Mouse (Mus musculus): ENCODE results near the gene Polq. TPM values are rescaled to one million over a fixed set of nuclear protein-coding genes. Genes with fewer than 3 reads are reported as not detected.
"Not testable (repeated sequence)": the region's sequence is repeated elsewhere in the genome, so short reads cannot be mapped to it uniquely, and the experiment has no call there.

The Polq gene
- polyA plus RNA-seq, 1 experiment from 2014 or later, result 9.4 TPM

GRCm38 (mm10) chr16:37108763-37109162 is 97.2 kb downstream of the Polq start:
- H3K4me1 ChIP-seq (replicated peaks), result no peaks in the 10 kb centered on the region
- H3K27me3 ChIP-seq, result no peaks in the 10 kb centered on the region
- no peak for DNase-seq
- no peak for ATAC-seq (ENCODE audit: low read depth)
- WGBS (ENCODE audit: insufficient replicate concordance), result 20% methylated on average over 5 of the region's 5 CpGs
- H3K9ac ChIP-seq, result no peak overlapping the region
- no peak overlapping the region for H3K27ac ChIP-seq
- no peaks in the 10 kb centered on the region for H3K9me3 ChIP-seq (replicated peaks)
- no peak overlapping the region for H3K4me2 ChIP-seq
- no peaks in the 10 kb centered on the region for H3K36me3 ChIP-seq
- H3K4me3 ChIP-seq (replicated peaks), result no peak overlapping the region

GRCm38 (mm10) chr16:37109285-37109684 is 97.7 kb downstream of the Polq start:
- Histone ChIP-seq H3K4me3 (replicated peaks) (no peak overlapping the region), H3K9me3 (replicated peaks) (no peaks in the 10 kb centered on the region), H3K27me3 (no peaks in the 10 kb centered on the region), H3K4me1 (replicated peaks) (no peaks in the 10 kb centered on the region), H3K27ac (no peak overlapping the region), H3K9ac (no peak overlapping the region), H3K36me3 (no peaks in the 10 kb centered on the region), H3K4me2 (no peak overlapping the region)
- DNase-seq (no peak), ATAC-seq (ENCODE audit: low read depth) (no peak)
- WGBS (ENCODE audit: insufficient replicate concordance), result 27% methylated on average over 3 of the region's 3 CpGs

GRCm38 (mm10) chr16:37125190-37125589 is 113.6 kb downstream of the Polq start:
- not testable (repeated sequence) for H3K36me3 ChIP-seq; H3K4me3 ChIP-seq (replicated peaks); H3K27ac ChIP-seq; H3K9ac ChIP-seq; DNase-seq; H3K27me3 ChIP-seq; ATAC-seq (ENCODE audit: low read depth); H3K9me3 ChIP-seq (replicated peaks); H3K4me1 ChIP-seq (replicated peaks); H3K4me2 ChIP-seq
- WGBS (ENCODE audit: insufficient replicate concordance), result 55% methylated on average over 1 of the region's 1 CpGs

Other genes with a start within 250 kb of the Polq start
- 1.9 TPM in 2 replicates for gene Slc15a2, start 226.8 kb upstream of the Polq start, polyA plus RNA-seq (2015; fragmentation: Nextera tagmentation; extraction: Ambion mirVana)
- gene Iqcb1, start 183.4 kb upstream of the Polq start, polyA plus RNA-seq (2015; fragmentation: Nextera tagmentation; extraction: Ambion mirVana), result 10.2 and 10.9 TPM in 2 replicates
- 0.41 and 0.59 TPM in 2 replicates for gene Eaf2, start 136.8 kb upstream of the Polq start, polyA plus RNA-seq (2015; fragmentation: Nextera tagmentation; extraction: Ambion mirVana)
- 30.7 and 31.0 TPM in 2 replicates for gene Golgb1, start 136.6 kb upstream of the Polq start, polyA plus RNA-seq (2015; fragmentation: Nextera tagmentation; extraction: Ambion mirVana)
- 12.3 and 12.6 TPM in 2 replicates for gene Hcls1, start 76.8 kb upstream of the Polq start, polyA plus RNA-seq (2015; fragmentation: Nextera tagmentation; extraction: Ambion mirVana)
- gene Fbxo40, start 21.3 kb upstream of the Polq start, polyA plus RNA-seq (2015; fragmentation: Nextera tagmentation; extraction: Ambion mirVana), result not detected in 2 replicates

All from liver, embryonic 13.5 days (tissue).